Mouse (Mus musculus): ENCODE results near the gene Eps8.

Gene Eps8

DNA sequence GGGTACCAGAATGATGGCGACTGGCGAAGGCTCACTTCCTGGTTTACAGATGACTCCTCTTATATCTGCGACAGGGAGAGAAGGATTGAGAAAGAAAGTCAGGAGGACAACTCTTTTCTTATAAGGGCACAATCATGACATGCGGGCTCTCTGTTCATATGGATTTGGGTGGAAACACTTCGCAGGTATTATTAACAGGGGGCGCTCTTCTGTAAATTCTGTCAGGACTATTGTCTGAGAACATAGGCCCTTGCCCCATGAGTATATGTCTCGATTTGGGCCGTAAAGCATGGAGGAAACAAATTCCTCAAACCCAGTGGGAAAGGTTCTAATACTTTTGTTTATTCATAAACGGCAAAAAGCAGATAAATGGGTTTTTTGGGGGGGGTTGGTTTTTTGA lies 16.1 kb upstream of the Eps8 start:
- ChIA-PET CTCF (interaction anchor here in 2 of 4 experiments (0.6 to 1.2 kb wide), 2 partner anchors 10 to 242 kb away, joined by 3 read pairs; no protein-coding TSS in a partner anchor), POLR2A (interaction anchor here in 2 of 4 experiments (1.0 to 2.1 kb wide), 9 partner anchors 10 to 167 kb away, joined by 3 to 13 read pairs (median 5); no protein-coding TSS in a partner anchor)

- CTCF ChIA-PET: interaction anchor here in 1 of 4 experiments (1.0 to 1.2 kb wide), 2 partner anchors 10 to 12 kb away, joined by 3 read pairs; no protein-coding TSS in a partner anchor
- POLR2A ChIA-PET: interaction anchor here in 3 of 4 experiments (0.5 to 2.1 kb wide), 13 partner anchors 9 to 166 kb away, joined by 3 to 13 read pairs (median 4); no protein-coding TSS in a partner anchor
Observed at GRCm38 (mm10) chr6:137669876-137670275, 15.2 kb upstream of the Eps8 start.

- ChIA-PET CTCF (interaction anchor here in 1 of 4 experiments (1.0 kb wide), 1 partner anchor 11 kb away, joined by 3 read pairs; no protein-coding TSS in a partner anchor), POLR2A (interaction anchor here in 2 of 4 experiments (0.6 to 3.3 kb wide), 13 partner anchors 9 to 166 kb away, joined by 3 to 22 read pairs (median 4); no protein-coding TSS in a partner anchor)
Observed at GRCm38 (mm10) chr6:137669433-137669832, 14.8 kb upstream of the Eps8 start.

DNA sequence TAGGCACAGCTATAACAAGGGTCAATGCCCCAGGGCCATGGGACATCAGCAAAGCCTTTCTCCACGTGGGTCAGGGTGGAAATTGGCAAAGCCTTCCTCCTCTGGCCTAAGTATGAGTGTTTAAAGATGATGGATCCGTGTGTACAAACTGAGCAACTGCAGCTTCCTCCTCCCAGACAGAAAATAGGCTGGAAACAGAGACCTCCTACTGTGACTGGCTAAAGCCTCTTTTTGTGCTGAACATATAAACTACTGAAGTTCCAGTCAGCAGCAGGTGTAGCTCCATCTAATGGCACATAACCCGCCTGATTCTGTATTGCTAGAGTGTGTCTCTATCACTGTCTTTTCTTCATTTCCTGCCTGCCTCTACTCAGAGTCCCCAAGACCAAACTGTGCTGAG lies 13.7 kb upstream of the Eps8 start:
- ChIA-PET POLR2A (interaction anchor here in 3 of 4 experiments (0.5 to 3.3 kb wide), 17 partner anchors 8 to 301 kb away, joined by 3 to 22 read pairs (median 4); no protein-coding TSS in a partner anchor), CTCF (interaction anchor here in 2 of 4 experiments (0.6 to 1.1 kb wide), 2 partner anchors 10 to 44 kb away, joined by 3 to 4 read pairs; no protein-coding TSS in a partner anchor)

DNA sequence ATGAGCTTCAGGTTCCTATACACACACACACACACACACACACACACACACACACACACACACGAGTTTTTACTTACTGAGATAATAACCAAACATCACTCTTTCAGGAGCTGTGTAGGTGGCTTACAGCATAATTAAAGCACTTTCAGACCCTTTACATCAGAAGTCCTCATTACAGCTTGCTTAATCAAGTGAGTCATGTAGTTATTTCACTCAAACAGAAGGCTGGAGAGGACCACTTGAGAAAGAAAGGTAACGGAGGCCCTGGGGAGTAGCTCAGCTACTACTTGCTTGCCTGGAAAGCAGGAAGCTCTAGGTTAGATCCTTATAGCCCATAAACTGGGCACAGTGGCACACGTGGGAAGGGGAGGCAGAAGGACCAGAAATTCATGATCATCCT lies 13.0 kb upstream of the Eps8 start:
- POLR2A ChIA-PET: interaction anchor here in 3 of 4 experiments (0.5 to 3.3 kb wide), 20 partner anchors 8 to 497 kb away, joined by 3 to 22 read pairs (median 4); partner anchors contain the start of gene Rerg (in 1 of the 3)
- CTCF ChIA-PET: interaction anchor here in 1 of 4 experiments (1.1 kb wide), 1 partner anchor 10 kb away, joined by 3 read pairs; no protein-coding TSS in a partner anchor

DNA sequence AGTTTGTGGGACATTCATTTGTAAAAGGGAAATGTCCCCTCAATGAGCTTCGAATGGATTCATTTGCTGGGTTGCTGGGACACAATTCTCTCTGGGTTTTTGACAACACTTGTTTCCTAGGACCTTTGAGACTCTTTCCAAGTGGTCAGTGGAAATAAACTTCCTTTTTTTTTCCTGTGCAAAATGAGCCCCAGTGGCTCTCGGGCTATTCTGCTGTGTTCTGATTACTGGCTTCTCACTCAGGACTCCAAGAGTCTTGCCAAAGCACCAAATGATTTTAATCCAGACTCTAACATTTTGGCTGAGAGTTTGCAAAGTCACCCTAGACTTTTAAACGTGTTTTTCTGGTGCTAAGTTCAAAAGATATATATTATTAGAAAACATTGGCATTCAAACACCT lies 10.3 kb upstream of the Eps8 start:
- CTCF ChIA-PET: no interaction called here
- POLR2A ChIA-PET: no interaction called here

DNA sequence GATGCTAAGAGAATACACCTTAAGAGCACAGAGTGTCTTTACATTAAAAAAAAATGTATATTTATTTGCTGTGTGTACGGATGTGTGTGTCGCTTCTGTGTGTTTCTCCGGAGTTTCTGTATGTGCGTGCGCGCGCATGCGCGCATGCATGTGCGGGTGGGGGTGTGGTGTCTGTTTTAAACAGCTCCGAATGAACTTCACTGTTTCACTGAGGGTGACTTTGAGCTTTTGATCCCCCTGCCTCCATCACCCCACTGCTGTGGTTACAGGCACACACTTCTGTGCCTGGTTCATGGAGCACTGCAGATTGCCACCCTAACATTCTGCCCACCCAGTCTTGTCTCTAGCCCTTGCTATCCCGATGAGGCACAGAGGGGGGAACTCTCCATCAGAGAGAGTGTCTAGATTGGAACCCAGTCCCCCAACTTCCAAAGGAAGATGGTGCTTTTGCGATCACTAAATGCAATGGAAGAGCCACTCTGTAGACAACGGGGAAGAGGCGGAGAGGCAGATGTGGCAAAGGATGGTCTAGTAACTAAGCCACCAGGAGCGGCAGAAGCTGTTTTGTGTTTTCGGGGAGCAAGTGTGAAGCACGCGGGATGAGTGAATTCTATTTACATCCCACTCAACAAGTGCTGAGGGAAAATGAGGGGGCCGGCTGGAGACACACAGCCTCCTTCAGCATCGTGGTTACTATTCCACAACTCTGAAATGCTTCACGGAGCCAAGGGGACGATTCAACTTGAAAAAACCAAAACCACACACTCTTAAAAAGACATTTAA lies 7.1 kb upstream of the Eps8 start:
- POLR2A ChIA-PET: interaction anchor here in 3 of 4 experiments (0.5 to 4.2 kb wide), 20 partner anchors 8 to 857 kb away, joined by 3 to 21 read pairs (median 4); partner anchors contain the start of genes Dera (in 1 of the 3), Hist4h4 (in 1 of the 3) and Strap (in 1 of the 3)
- CTCF ChIA-PET: interaction anchor here in 3 of 4 experiments (0.6 to 5.2 kb wide), 5 partner anchors 12 to 206 kb away, joined by 3 to 24 read pairs (median 6); no protein-coding TSS in a partner anchor

DNA sequence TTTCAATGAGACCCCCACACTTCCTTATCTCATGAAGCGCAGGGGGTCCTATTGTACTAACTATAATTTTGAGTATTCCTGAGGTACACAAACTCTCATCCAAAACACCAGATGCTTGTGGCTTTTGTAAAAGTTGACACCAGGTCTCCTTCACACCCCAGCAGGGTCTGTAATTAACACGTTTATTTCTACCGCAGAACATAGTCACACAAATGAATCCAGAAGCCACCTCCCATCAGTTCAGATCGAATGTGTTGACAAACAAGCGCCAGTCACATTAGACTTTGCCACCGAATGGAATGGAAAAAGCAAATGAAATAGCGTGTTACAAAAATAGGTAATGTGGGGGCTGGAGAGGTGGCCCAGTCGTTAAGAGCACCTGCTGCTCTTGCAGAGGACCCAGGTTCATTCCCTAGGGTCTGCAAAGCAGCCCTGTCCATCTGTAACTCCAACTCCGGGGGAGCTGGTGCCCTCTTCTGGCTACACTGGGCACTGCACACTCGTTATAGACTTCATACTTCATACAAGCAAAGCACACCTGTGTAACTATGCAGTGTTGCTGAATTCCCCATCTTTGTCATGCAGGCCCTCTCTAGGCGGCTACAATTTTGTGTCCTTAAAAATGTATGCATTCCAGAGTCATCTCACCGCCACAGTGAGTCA lies 3.9 kb upstream of the Eps8 start:
- CTCF ChIA-PET: interaction anchor here in 2 of 4 experiments (0.7 to 5.2 kb wide), 8 partner anchors 9 to 203 kb away, joined by 3 to 24 read pairs (median 4); no protein-coding TSS in a partner anchor
- POLR2A ChIA-PET: interaction anchor here in 1 of 4 experiments (0.6 to 2.0 kb wide), 4 partner anchors 9 to 296 kb away, joined by 3 to 6 read pairs (median 4); no protein-coding TSS in a partner anchor

DNA sequence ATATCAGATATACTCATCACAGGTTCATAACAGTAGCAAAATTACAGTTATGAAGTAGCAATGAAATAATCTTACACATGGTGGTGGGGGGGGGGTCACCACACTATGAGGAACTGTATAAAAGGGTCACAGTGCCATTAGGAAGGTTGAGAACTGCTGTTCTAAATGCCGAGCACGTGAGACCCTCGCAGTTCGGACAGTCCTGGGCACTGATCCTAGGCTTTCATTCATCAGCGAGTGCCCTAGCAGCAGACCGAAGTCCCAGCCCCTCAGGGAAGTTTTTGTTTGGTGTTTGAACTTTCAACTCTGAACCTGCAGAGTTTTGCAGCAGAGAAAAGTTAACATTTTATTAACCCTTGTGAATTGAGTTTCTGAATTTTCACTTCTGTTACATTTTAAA lies 2.5 kb upstream of the Eps8 start:
- POLR2A ChIA-PET: no interaction called here
- CTCF ChIA-PET: no interaction called here

DNA sequence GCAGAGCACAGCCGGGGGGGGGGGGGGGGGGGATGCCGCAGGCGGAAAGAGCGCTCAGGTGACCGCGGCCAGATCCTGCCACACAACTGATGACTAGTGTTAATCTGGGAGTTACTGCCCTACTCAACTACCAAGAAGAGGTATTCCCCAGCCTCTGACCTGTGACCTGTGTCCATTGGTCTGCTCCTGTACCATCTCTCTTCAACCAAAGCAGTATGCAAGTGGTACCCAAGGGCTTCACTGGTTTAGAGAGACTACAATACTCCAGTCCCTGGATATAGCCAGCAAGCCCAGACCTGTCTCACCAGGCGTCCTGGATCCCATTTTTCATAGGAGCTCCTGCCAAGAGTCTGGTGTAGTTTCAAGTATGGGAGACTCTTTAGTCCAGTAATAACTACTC lies 5.1 kb downstream of the Eps8 start:
- CTCF ChIA-PET: interaction anchor here in 3 of 4 experiments (0.6 to 1.5 kb wide), 5 partner anchors 8 to 194 kb away, joined by 5 to 12 read pairs (median 5); no protein-coding TSS in a partner anchor
- POLR2A ChIA-PET: interaction anchor here (0.6 to 4.0 kb wide), 6 partner anchors 10 to 673 kb away, joined by 3 to 21 read pairs (median 4); no protein-coding TSS in a partner anchor

DNA sequence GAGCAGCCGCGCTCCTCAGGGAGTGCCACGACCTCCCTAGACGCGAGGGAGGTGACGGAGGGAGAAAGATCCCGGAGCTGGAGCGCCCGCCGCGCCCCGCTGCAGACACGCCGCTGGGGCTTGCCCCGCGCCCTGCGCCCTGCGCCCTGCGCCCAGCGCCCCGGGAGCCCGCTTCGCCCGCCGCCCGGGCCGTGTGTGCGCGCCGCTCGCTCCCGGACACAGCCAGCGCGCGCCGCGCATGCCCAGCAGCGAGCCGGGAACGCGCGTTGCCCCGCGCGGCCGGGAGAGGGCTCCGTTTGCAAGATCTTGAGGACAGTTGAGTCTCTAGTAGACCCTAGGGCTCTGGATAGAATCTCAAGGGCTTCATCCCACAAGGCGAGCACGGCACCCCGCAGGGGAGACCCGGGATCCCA lies 5.6 kb downstream of the Eps8 start:
- POLR2A ChIA-PET: interaction anchor here in 2 of 4 experiments (1.0 to 4.0 kb wide), 4 partner anchors 11 to 55 kb away, joined by 3 to 21 read pairs (median 4); no protein-coding TSS in a partner anchor

DNA sequence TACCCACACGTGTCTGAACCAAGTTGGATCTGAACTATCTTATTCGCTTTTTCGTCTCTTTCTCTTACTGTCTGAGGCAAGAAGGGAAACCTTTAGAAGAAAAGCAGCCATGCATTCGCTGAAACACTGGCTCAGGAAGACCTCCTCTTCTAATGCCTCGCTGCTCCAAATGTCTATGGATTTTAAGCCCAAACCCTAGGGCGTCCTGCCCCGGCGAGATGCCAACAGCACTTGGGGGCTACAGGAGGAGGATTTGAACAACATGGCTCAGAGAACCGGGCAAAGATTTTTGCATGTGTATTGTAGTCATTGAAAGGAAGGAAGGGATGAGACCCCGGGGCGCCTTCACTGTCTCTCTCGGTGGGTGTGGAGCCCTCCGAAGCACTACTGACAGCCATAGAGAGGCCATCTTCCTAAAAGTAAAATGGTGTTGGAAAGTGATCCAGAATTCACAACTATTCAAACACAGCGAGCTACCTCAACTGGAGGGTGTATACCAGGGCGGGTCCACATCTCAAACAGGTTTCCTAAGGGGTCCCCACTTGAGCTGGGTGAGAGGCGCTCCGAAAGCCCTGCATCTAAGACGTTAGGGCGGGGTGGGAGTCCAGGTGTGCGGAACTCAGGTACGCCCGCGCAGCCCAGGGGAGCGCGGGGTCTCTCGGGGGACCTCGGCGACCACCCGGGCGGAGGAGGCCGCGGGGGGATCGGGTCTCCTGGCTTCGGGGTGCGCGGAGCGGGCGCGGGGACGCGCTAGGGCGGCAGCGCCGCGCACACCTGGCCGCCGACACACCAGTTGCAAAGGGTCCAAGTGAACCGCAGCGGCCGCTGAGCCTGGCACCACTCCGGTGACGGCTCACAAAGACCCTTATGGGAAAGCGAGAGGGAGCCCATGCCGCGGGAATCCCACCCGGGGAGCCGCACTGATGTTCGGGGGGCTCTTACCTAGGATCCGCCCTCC lies 6.3 kb downstream of the Eps8 start:
- POLR2A ChIA-PET: interaction anchor here in 2 of 4 experiments (0.7 to 4.0 kb wide), 4 partner anchors 11 to 488 kb away, joined by 3 to 21 read pairs (median 4); no protein-coding TSS in a partner anchor
- CTCF ChIA-PET: interaction anchor here in 1 of 4 experiments (0.6 kb wide), 1 partner anchor 29 kb away, joined by 5 read pairs; no protein-coding TSS in a partner anchor

More for the DNA sequence above, 5.6 kb downstream of the Eps8 start:
- CTCF ChIA-PET: interaction anchor here in 3 of 4 experiments (0.6 to 1.5 kb wide), 3 partner anchors 9 to 28 kb away, joined by 5 to 12 read pairs (median 5); no protein-coding TSS in a partner anchor

GRCm38 (mm10) chr6:137647646-137648045 lies 7.0 kb downstream of the Eps8 start:
- CTCF ChIA-PET: interaction anchor here in 1 of 4 experiments (1.2 kb wide), 1 partner anchor 192 kb away, joined by 3 read pairs; no protein-coding TSS in a partner anchor
- POLR2A ChIA-PET: interaction anchor here in 1 of 4 experiments (0.7 kb wide), 1 partner anchor 488 kb away, joined by 4 read pairs; no protein-coding TSS in a partner anchor

DNA sequence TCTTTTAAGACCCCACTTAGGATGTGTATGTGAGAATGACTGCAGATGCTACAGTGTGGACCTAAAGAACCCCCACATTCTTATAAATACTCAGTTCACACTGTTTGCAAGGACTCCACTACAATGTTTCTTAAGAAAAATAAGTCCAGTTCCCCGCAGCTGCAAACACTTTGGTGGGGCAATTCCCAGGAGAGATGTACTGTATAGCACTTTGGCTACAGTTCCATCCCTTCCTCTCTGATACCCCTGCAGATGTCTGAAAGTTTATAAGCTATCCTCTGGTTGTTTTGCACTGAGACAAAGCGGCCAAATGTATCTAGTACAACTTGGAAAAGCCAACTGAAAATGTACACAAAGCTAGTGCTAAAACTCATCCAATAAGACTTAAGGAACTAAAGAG lies 8.0 kb downstream of the Eps8 start:
- ChIA-PET CTCF (interaction anchor here in 1 of 4 experiments (0.8 to 1.2 kb wide), 2 partner anchors 12 to 191 kb away, joined by 3 to 4 read pairs; no protein-coding TSS in a partner anchor), POLR2A (interaction anchor here in 1 of 4 experiments (0.8 to 1.4 kb wide), 3 partner anchors 10 to 20 kb away, joined by 3 to 6 read pairs (median 5); no protein-coding TSS in a partner anchor)

- ChIA-PET POLR2A (no interaction called here), CTCF (no interaction called here)
Observed at GRCm38 (mm10) chr6:137644893-137645292, 9.8 kb downstream of the Eps8 start.

DNA sequence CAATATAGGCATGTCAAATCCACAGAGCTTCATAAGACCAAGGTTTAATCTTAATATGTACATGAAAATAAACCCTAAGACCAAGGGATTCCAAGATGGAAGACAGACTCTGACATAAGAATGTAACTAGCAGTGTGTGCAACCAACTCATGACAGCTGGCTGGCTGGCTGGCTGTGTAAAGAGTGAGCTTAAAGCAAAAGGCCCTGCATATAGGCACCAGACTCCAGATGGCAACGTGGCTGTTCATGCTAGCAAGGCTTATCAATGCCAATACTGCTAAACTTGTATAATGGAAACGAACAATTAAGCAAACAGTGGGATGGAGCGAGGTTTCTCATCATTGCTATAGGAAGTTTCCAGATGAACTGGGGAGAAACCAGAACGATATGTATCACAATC lies 10.9 kb downstream of the Eps8 start:
- CTCF ChIA-PET: no interaction called here
- POLR2A ChIA-PET: no interaction called here

GRCm38 (mm10) chr6:137641642-137642041 lies 13.0 kb downstream of the Eps8 start:
- CTCF ChIA-PET: interaction anchor here in 1 of 4 experiments (0.6 kb wide), 1 partner anchor 661 kb away, joined by 5 read pairs; no protein-coding TSS in a partner anchor
- POLR2A ChIA-PET: interaction anchor here in 1 of 4 experiments (0.7 to 1.2 kb wide), 2 partner anchors 11 to 27 kb away, joined by 3 read pairs; no protein-coding TSS in a partner anchor
